Mouse (Mus musculus) liver (tissue): ENCODE results near the gene 2900092C05Rik.

Source experiments
- DNase-seq: peaks from one replicate; pipeline ENCODE4 v3.0.0-alpha.2; 2020; ENCODE audit warnings: mixed read lengths

The 2900092C05Rik gene

DNA sequence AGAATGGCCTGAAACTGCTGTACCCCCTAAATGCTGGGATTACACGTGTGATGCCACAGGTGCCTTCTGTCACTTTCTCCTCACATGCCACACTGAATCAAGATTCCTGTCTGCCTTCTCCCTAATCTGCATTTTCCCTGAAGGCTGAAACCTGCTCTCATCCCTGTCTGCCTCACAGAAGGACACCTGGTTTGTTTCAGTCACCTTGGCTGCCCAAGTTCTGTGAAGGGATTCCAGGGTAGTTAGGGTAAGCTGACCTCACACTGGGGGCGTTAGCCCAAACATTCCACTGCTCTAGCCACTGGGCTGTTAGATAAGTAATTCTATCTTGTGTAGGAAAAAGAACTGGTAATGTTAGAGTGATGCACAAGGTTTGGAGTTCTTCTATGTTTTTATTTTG is at the start of gene 2900092C05Rik:
Gene 2900092C05Rik, plus strand, starts transcription at position 301 of the 400 bp plus-strand sequence.
- no peak for DNase-seq

DNA sequence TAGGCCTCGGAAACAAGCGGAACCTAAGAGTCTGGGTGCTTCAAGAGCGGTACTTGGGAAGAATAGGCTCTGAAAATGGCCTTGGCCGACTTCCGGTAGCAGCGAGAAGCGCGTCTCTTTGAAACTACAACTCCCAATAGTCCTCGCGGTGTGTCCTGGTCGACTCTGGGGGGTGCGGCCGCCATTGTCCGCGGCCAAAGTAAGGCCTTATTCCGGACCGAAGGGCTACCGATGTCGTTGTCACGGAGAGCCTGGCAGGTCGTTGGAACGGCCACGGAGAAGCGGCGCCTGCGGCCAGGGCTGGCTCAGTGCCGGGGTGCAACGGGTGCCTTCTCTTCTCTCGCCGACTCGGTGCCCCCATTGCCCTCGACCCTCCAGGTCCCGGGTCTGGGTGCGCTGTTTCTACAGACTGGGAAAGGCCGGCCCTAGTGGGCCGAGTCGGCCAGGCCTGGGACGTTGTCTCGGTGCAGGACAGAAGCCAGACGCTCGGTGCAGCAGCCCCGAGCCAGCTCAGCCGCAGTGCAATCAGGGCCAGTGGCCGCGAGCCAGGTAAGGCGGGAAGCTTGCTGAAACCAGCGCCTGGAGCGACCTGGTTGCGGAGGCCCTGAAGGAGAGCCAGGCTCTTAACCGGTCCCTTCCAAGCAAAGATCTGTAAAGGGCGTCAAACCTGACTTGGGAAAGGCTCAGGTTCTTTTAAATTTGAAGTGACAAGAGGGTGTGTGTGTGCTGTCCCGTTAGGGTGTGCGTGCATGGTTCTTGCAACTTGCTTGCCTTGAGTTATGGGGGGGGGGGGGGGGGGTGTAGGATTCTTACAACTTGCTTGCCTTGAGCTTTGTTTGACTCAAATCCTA is 33.9 kb upstream of the 2900092C05Rik start, which contains the start of gene Zfp606:
Gene Zfp606, plus strand, starts transcription at position 136 of the 851 bp plus-strand sequence.
- DNase-seq, result peak; percentile 79

DNA sequence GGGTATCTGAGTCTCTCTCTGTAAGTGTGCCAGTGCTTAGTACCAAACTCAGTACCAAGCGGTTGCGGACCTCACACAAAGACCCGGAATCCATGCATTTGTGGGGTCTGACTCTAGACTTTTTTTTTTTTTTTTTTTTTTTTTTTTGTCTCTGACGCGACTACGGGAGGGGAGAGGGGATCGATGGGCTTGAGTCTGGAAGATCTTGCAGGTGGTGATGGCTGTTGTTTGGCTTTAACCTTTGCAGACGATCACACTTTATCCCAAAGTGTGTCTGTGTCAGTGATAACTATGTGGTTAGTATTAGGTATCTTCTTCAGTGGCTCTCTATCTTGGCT is 33.3 kb upstream of the 2900092C05Rik start:
- no peak for DNase-seq

DNA sequence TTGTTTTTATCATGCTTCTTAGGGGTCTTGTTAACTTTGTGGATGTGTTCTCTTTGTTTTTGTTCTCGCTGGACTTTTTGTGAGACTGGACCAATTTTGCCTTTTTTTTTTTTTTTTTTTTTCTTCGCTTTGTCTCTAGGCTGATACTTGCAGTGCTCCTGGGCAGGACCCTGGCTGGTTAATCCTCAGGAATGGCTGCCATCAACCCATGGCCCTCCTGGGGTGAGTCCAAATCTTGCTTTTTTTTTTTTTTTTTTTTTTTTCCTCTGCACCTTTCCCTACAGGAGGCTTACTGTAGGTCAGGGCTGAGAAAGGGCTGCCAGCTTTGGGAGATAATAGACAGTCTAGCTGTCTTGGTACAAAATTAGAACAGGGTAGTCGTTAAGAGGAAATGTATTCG is 32.8 kb upstream of the 2900092C05Rik start:
- no peak for DNase-seq

DNA sequence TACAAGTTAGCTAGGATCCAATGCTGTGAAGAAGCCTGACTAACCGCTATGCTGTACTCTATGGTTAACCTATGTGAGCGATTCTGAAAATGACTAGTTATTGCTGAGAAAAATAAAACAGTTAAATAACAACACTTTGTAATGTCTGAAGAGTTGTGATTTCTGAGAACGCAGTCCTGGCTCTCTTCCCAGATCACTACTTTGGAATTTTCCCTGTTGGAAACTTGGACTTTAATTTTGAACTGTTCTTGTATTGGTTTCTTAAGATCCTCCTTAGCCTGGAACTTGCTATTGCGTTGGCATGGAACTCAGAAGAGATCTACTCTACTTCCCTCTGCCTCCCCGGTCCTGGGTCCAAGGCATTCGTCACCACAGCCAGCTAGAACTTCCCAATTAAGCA is 28.5 kb upstream of the 2900092C05Rik start:
- DNase-seq, result no peak

DNA sequence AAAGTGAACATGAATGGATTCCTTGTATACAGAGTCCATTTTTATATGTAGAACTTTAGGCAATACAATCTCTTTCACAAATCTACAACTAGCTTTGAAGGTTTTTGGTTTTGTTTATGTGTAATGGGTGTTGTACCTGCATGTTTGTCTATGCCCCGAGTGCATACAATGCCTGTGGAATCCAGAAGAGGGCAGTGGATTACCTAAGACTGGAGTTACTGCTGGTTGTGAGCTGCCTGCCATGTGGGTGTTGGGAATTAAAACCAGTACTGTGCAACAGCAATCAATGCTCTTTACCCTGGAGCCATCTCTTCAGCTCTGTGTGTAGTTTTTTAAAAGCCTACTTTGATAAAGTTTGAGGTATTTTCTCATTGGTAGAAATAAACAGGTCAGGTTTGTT is 26.4 kb upstream of the 2900092C05Rik start:
- no peak for DNase-seq

DNA sequence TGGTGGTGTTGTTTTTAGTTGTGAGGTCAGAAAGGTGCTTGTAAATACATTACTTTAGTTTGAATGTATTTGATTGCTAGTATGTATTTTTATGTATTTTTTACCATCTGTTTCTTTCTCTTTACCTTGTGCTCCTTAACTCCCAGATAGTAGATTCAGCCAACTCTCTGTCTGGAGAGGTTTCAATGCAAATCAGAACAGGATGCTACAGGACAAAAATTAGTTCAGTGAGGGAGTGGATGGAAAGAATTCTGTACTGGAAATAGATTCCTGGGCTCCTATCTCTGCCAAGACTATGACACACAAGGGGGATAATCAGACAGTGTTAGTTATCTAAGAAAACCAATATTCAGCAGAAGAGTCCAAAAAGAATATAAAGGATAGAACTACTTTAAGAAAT is 25.6 kb upstream of the 2900092C05Rik start:
- no peak for DNase-seq

DNA sequence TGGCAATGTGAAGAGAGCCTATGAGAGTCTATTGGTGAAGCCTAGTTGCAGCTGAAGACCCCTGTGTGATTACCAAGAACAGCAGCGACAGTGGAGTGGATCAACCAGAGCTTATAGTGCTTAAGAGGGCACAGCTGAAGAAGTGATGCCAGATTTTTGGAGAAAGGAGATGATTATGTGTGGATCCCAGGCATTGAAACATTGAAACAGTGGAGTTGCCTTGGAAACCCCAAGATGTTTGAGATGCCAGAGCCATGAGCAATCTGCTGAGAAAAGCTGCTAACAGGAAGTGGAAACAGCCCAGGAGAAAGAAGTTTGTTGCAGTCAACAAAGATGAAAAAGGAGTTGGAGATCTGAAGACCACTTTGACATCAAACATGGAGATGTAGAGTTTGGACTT is 1.4 kb upstream of the 2900092C05Rik start:
- no peak for DNase-seq
